Mouse (Mus musculus): ENCODE results near the gene Nup88.

DNA sequence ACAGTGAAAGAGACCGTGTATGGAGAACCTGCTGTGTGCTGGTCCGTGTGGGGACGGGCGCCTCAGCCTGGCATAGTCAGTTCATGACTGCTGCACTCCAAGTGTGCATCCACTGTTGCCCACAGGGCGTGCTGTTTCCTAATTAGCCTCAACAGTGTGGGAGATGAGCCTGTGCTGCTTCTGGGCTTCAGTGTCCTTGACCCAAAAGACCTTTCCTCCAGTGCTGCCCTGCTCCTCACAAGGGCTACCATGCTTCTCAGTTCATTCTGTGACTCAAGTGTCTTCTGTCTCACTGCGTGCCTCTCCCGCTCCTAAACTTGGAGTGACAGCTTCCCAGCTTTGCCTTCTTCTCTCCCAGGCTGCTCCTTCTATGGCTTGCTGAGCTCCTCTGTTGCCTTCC lies 34.5 kb downstream of the Nup88 start:
- no peak for TF ChIP-seq CTCF (IDR thresholded peaks at IDR 0.05; ENCODE audit: borderline replicate concordance, control insufficient read depth, extremely low read depth, insufficient read depth, low read length, poor library complexity)
- no peak for TF ChIP-seq POLR2A (IDR thresholded peaks at IDR 0.05; ENCODE audit: control insufficient read depth, extremely low read depth, insufficient read depth, low read length, poor library complexity)
